Mouse (Mus musculus) neutrophil, adult 5-6 weeks (primary cell): ENCODE data around the gene 4930432M17Rik. TPM values are rescaled to one million over a fixed set of nuclear protein-coding genes. Genes with fewer than 3 reads are reported as not detected.

Experiments
- ATAC-seq: fragments of 151-379, 151-347 bp; 2 replicates; pipeline ENCODE4 v1.8.0; 2017; ENCODE audit warnings: mild to moderate bottlenecking, moderate TSS enrichment; ENCODE audit not compliant: insufficient number of reproducible peaks, poor library complexity, low FRiP score, severe bottlenecking; ENCODE audit errors: extremely low read depth
- total RNA-seq: library from RNA; stranded (forward); fragments of 200-1000 nt; gene quantifications from 2 replicates; pipeline ENCODE4 v1.2.3, GENCODE M21; 2017

The 4930432M17Rik gene
- total RNA-seq, 1 experiment from 2014 or later, result not detected

- peak; percentile 67 for ATAC-seq
Measured at GRCm38 (mm10) chr3:121722971-121723844, 52.6 kb downstream of the 4930432M17Rik start, which contains the start of gene F3. F3 (plus strand) TSS chr3:121723537.

- no peak for ATAC-seq
Measured at GRCm38 (mm10) chr3:121723968-121724524, 53.5 kb downstream of the 4930432M17Rik start.

GRCm38 (mm10) chr3:121724553-121724952, 54.0 kb downstream of the 4930432M17Rik start:
- ATAC-seq, result no peak

GRCm38 (mm10) chr3:121725651-121726050, 55.1 kb downstream of the 4930432M17Rik start:
- ATAC-seq, result no peak

- ATAC-seq, result no peak
Measured at GRCm38 (mm10) chr3:121729678-121730077, 59.1 kb downstream of the 4930432M17Rik start.

Other genes starting within 250 kb of the 4930432M17Rik start
- 91.2 and 97.6 TPM in 2 replicates for gene Cnn3, start 244.3 kb upstream of the 4930432M17Rik start, total RNA-seq
- 0.25 TPM in 1 of 2 replicates, not detected in the other for gene Slc44a3, start 138.4 kb upstream of the 4930432M17Rik start, total RNA-seq
- gene F3, start 52.8 kb downstream of the 4930432M17Rik start, total RNA-seq, result 0.58 TPM in 1 of 2 replicates, not detected in the other
- 11.2 and 13.4 TPM in 2 replicates for gene Abcd3, start 144.5 kb downstream of the 4930432M17Rik start, total RNA-seq